Mouse (Mus musculus) midbrain, embryonic 16.5 days (tissue): ENCODE results near the gene Psd4. TPM values are rescaled to one million over a fixed set of nuclear protein-coding genes. Genes with fewer than 3 reads are reported as not detected.

Source experiments
- ATAC-seq: fragments of 200-750 bp; cut with Nextera tagmentation; 2 replicates; pipeline ENCODE4 v1.8.0; 2017; ENCODE audit warnings: moderate TSS enrichment
- H3K27ac ChIP-seq: fragments of 300-500 bp; sonication (generic); 2 replicates; pipeline ENCODE4 v1.5.1; 2014; ENCODE audit warnings: mild to moderate bottlenecking, low read length, mixed read lengths
- H3K27me3 ChIP-seq: fragments of 300-500 bp; sonication (generic); 2 replicates; pipeline ENCODE4 v1.6.1; 2014; ENCODE audit warnings: low read depth, low read length, mixed read lengths; ENCODE audit not compliant: control insufficient read depth, insufficient read depth
- H3K36me3 ChIP-seq: fragments of 300-500 bp; sonication (generic); 2 replicates; pipeline ENCODE4 v1.6.1; 2014; ENCODE audit warnings: mild to moderate bottlenecking, low read length, moderate library complexity, mixed read lengths; ENCODE audit not compliant: control insufficient read depth, insufficient read depth
- H3K4me1 ChIP-seq: fragments of 300-500 bp; sonication (generic); 2 replicates; pipeline ENCODE4 v1.6.1; 2014; ENCODE audit warnings: mild to moderate bottlenecking, low read length, mixed read lengths; ENCODE audit not compliant: control insufficient read depth, insufficient read depth
- H3K4me2 ChIP-seq: fragments of 300-500 bp; sonication (generic); 2 replicates; pipeline ENCODE4 v1.6.1; 2014; ENCODE audit warnings: mild to moderate bottlenecking, low read length, mixed read lengths
- H3K4me3 ChIP-seq: fragments of 300-500 bp; sonication (generic); 2 replicates; pipeline ENCODE4 v1.5.1; 2014; ENCODE audit warnings: low read depth, mild to moderate bottlenecking, low read length, moderate library complexity, mixed read lengths
- H3K9ac ChIP-seq: fragments of 300-500 bp; sonication (generic); 2 replicates; pipeline ENCODE4 v1.6.1; 2014; ENCODE audit warnings: low read depth, low read length, mixed read lengths
- H3K9me3 ChIP-seq: fragments of 300-500 bp; sonication (generic); replicated peaks from 2 replicates; pipeline ENCODE4 v1.6.1; 2014; ENCODE audit warnings: mild to moderate bottlenecking, low read length, mixed read lengths; ENCODE audit not compliant: control insufficient read depth, poor library complexity, severe bottlenecking
- WGBS: fragments of 180-500 bp; shearing (Covaris S2); extraction: QIAGEN DNeasy Blood & Tissue Kit; methylation state at CpG from one replicate; pipeline ENCODE4 v1.1.7; 2014; 5-methylcytosine and 5-hydroxymethylcytosine counted together
- polyA plus RNA-seq: library from polyadenylated mRNA; unstranded; fragments of >200 nt; fragmentation: Nextera tagmentation; extraction: Ambion mirVana; gene quantifications from 2 replicates; pipeline ENCODE4 v1.2.1, GENCODE M21; 2015

Psd4 gene
- polyA plus RNA-seq, 1 experiment from 2014 or later: 0.36 TPM

DNA sequence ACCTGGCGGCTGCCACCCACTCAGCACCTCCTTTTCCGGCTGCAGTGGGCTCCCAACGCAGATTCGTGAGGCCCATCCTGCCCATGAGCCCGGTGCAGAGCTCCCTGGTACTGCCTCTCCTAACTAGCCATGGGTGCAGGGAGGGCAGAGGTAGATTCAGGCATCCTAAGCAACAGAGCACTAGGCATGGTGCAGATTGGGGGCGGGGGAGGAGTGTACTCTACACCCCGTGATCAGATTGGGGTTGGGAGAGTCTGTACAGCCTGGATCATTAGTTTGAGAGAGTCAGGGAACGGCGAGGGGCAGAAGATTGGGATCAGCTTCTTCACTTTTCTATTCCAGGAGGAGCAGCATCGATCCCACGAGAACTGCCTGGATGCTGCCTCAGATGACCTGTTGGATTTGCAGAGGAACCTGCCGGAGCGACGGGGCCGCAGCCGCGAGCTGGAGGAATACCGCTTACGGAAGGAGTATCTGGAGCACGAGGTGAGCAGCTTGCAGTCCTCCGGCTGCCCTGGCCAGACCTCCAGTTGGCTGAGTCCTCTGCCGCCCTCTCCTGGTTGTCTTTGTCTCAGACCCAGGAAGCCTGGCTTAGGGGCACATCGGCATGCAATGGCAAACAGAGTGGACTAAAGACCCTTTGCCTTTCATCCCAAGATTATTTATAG, 38.1 kb downstream of the Psd4 start:
- H3K4me3 ChIP-seq: peak overlapping the region; percentile 30
- no peaks in the 10 kb centered on the region for H3K9me3 ChIP-seq
- no peaks in the 10 kb centered on the region; the same call in 1 of the 2 replicates for H3K27me3 ChIP-seq
- no peaks in the 10 kb centered on the region for H3K36me3 ChIP-seq
- peak; percentile 85 for ATAC-seq
- H3K4me1 ChIP-seq: peaks cover 5% of the 10 kb centered on the region
- WGBS: 10% methylated on average over 23 of the region's 23 CpGs
- peak overlapping the region; percentile 63 for H3K4me2 ChIP-seq
- peak overlapping the region; percentile 55 for H3K9ac ChIP-seq
- no peak overlapping the region for H3K27ac ChIP-seq

DNA sequence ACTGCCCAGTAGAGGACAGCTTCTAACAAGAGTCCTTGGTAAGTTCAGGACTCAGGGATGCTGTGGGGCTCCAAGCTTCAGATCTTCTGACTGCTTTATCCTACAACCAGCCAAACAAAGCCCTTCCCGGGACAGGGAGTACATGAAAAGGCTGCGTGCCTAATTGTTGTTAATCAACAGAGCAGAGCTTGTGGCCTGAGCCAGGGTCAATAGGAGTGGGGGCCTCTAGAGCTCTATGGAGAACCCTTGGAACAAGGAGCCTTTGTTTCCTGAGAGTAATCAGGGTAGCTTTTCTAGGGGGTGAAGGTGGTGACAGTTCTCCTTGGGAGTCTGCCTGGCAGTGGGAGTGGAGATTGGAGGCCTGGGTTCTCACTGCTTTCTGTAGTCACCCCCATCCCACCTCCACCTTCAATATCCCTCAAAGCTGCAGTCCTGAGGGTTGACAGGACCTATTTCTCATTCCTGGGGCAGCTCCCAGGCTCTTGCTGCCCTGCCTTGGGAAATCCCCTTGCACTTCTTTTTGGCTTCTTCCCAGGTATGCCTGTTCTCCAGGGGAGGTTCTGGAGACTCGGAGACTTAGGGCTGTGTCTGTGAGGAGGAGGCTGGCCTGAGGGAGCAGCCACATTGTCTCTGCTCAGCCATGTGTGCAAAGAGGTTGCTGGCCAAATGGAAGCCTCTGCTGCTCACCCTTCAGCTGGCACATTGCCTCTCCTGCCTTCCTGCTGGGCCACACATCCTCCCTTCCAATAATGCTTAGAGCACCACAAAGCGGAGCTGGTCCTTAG, 40.5 kb downstream of the Psd4 start:
- Histone ChIP-seq H3K4me2 (no peak overlapping the region), H3K4me1 (peaks cover 5% of the 10 kb centered on the region), H3K27me3 (no peaks in the 10 kb centered on the region; the same call in 1 of the 2 replicates), H3K27ac (no peak overlapping the region), H3K4me3 (no peak overlapping the region), H3K9ac (no peak overlapping the region), H3K9me3 (no peaks in the 10 kb centered on the region), H3K36me3 (no peaks in the 10 kb centered on the region)
- WGBS: 20% methylated on average over 4 of the region's 4 CpGs
- no peak for ATAC-seq

DNA sequence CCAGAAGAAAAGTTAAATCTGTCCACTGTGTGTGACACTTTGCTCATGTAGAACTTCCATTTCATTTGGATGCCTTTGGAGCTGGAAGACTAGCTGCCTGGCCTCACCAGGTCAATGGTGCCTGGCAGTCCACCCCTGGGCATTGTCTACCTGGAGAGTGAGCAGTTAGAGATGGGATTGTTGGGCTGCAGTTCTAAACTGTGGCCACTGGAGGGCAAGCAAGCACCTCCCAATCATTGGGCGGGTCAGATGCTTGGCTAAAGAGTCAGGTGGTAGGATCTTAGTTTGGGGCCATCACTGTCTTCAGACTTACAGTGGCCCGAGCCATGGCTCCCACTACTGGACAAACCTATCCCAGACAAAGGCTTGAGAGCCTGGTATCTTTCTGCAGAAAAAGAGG, 41.8 kb downstream of the Psd4 start:
- peaks cover 5% of the 10 kb centered on the region for H3K4me1 ChIP-seq
- 4% methylated on average over 2 of the region's 2 CpGs for WGBS
- H3K4me3 ChIP-seq: no peak overlapping the region
- peak; percentile 50 for ATAC-seq
- H3K9me3 ChIP-seq: no peaks in the 10 kb centered on the region
- no peaks in the 10 kb centered on the region; the same call in 1 of the 2 replicates for H3K27me3 ChIP-seq
- H3K27ac ChIP-seq: no peak overlapping the region
- no peaks in the 10 kb centered on the region for H3K36me3 ChIP-seq
- no peak overlapping the region for H3K9ac ChIP-seq
- no peak overlapping the region for H3K4me2 ChIP-seq

- 68% methylated on average over 3 of the region's 3 CpGs for WGBS
- Histone ChIP-seq H3K36me3 (no peaks in the 10 kb centered on the region), H3K27me3 (no peaks in the 10 kb centered on the region), H3K9ac (no peak overlapping the region), H3K4me1 (peaks cover 5% of the 10 kb centered on the region; the same call in 1 of the 2 replicates), H3K4me3 (no peak overlapping the region), H3K27ac (no peak overlapping the region), H3K9me3 (no peaks in the 10 kb centered on the region), H3K4me2 (no peak overlapping the region)
- ATAC-seq: no peak
Observed at GRCm38 (mm10) chr2:24413172-24413571, 45.8 kb downstream of the Psd4 start.

GRCm38 (mm10) chr2:24413677-24414076, 46.3 kb downstream of the Psd4 start:
- no peak for ATAC-seq
- Histone ChIP-seq H3K27ac (no peak overlapping the region), H3K4me3 (no peak overlapping the region), H3K9ac (no peak overlapping the region), H3K4me2 (no peak overlapping the region), H3K36me3 (no peaks in the 10 kb centered on the region), H3K9me3 (no peaks in the 10 kb centered on the region), H3K27me3 (no peaks in the 10 kb centered on the region), H3K4me1 (peaks cover 5% of the 10 kb centered on the region; the same call in 1 of the 2 replicates)
- WGBS: 66% methylated on average over 4 of the region's 4 CpGs

DNA sequence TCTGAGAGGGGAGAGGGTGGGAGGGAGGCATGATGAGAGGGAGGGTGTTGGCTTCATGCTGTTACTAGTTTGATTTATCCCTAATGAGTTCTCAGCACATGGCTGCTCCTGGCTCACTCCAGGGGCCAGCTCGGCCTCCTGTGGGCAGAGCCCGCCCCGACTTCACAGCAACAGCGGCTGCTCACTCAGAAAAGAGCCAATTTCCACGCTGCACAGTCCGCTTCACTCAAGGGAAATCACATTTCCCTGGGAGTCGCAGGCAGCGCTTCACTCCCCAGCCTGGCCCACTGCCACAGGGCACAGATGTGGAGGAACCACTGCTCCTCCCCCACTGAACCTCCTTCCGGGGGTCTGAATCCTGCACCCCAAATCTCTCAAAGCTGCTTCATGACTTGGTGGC, 49.3 kb downstream of the Psd4 start:
- peak; percentile 82 for ATAC-seq
- H3K36me3 ChIP-seq: no peaks in the 10 kb centered on the region
- H3K27me3 ChIP-seq: no peaks in the 10 kb centered on the region
- no peak overlapping the region for H3K9ac ChIP-seq
- H3K27ac ChIP-seq: no peak overlapping the region
- no peak overlapping the region for H3K4me2 ChIP-seq
- peaks cover 5% of the 10 kb centered on the region; the same call in 1 of the 2 replicates for H3K4me1 ChIP-seq
- H3K4me3 ChIP-seq: no peak overlapping the region
- 5% methylated on average over 9 of the region's 9 CpGs for WGBS
- no peaks in the 10 kb centered on the region for H3K9me3 ChIP-seq

DNA sequence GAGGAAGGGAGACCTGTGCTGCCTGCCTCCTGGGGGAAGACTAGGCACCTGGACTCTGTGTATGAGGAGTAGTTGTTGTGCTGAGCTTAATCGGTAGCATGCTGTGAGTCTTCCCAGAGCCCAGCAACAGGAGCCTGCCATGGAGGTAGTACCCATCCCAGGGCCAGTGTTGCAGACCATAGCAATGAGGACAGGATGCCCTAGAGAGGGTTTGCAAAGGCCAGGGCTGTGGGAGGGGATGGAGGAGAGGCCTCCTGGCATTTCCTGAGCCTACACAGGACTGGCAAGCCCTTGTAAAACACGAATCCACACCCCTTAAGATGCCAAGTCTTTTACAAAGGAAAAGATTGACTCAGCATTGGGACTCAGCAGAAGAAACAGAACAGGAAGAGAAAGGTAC, 49.7 kb downstream of the Psd4 start:
- ATAC-seq: peak; percentile 19; the same call in 1 of the 2 replicates
- no peaks in the 10 kb centered on the region for H3K27me3 ChIP-seq

DNA sequence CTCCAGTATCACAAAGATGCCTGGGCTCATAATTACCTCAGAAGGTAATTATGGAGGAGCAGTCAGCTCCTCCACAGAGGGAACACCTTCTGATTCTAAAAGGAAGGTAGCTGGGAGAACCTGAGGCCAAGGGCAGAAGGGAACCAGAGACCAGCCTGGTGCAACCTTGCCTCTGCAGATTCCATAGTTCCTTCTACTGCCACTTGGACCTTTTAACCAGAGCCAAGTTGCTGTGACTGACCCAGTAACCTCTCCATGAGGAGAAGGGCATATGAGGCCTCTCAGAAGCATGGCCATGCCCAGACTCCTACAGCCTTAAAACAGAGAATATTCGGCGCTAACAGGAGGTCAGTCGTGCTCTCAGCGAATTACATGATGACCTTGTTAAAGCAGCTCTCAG, 50.2 kb downstream of the Psd4 start:
- no peak overlapping the region for H3K4me3 ChIP-seq
- no peak overlapping the region for H3K27ac ChIP-seq
- H3K36me3 ChIP-seq: no peaks in the 10 kb centered on the region
- no peaks in the 10 kb centered on the region for H3K27me3 ChIP-seq
- no peak overlapping the region for H3K9ac ChIP-seq
- peaks cover 5% of the 10 kb centered on the region; the same call in 1 of the 2 replicates for H3K4me1 ChIP-seq
- ATAC-seq: no peak
- no peak overlapping the region for H3K4me2 ChIP-seq
- 91% methylated on average over 4 of the region's 4 CpGs for WGBS
- no peaks in the 10 kb centered on the region for H3K9me3 ChIP-seq

More for the DNA sequence above, 49.7 kb downstream of the Psd4 start:
- peaks cover 5% of the 10 kb centered on the region; the same call in 1 of the 2 replicates for H3K4me1 ChIP-seq
- no peak overlapping the region for H3K27ac ChIP-seq
- H3K36me3 ChIP-seq: no peaks in the 10 kb centered on the region
- H3K4me2 ChIP-seq: no peak overlapping the region
- H3K4me3 ChIP-seq: no peak overlapping the region
- WGBS: 10% methylated on average over 2 of the region's 2 CpGs
- no peaks in the 10 kb centered on the region for H3K9me3 ChIP-seq
- H3K9ac ChIP-seq: no peak overlapping the region
